ENCODE assay signal across 9 mouse cellular contexts in the genomic region with DNA sequence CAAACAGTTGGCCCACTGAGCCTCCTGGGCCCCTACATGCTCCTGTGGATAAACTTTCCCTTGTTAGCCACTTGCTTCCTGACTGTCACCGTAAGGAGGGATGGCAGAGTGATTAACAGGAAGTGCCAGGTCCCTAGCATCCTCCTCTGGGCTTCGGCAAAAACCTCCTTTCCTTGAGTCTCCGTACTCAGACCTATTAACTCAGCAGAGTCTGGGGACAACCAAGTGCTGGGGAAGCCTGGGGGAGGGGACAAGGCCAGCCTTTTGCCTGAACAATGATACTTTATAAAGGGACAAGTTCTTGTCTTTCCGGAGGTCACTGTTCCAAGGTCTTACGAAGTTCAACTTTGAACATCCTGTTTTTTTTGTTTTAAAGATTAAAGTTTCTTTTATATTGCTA. TPM values are rescaled to one million over a fixed set of nuclear protein-coding genes. Genes with fewer than 3 reads are reported as not detected.
A peak's percentile ranks its signal among the peaks of the same experiment; 100 is the strongest.
DNase-seq lines count a peak whose midpoint lies in the region; ATAC-seq and TF ChIP-seq lines count a peak whose summit lies in the region.
"Had no signal": no experiment of that assay in that cellular context is flagged by ENCODE, and none has a peak within 500 bp of the region (broad histone marks: within the 10 kb centered on the region; RNA-seq: fewer than 3 reads in every experiment).

No protein-coding gene starts in this region.

- 22% methylated on average over 5 of the region's 5 CpGs for WGBS in lung, embryonic 15.5 days
- 27% methylated on average over 5 of the region's 5 CpGs for WGBS in lung, adult 2 months
- WGBS in embryonic facial prominence, embryonic 11.5 days, result 25% methylated on average over 5 of the region's 5 CpGs
- WGBS in liver, embryonic 12.5 days (ENCODE audit: insufficient replicate concordance), result 38% methylated on average over 5 of the region's 5 CpGs

- H3K9me3 ChIP-seq in lung, embryonic 15.5 days, result no peaks in the 10 kb centered on the region
- H3K9me3 ChIP-seq in embryonic facial prominence, embryonic 11.5 days (replicated peaks; ENCODE audit: control insufficient read depth, low read length), result no peaks in the 10 kb centered on the region
- H3K9me3 ChIP-seq in liver, embryonic 12.5 days (replicated peaks), result peaks cover 4% of the 10 kb centered on the region; the same call in 1 of the 2 replicates

- H3K9ac ChIP-seq in lung, embryonic 15.5 days, result no peak overlapping the region
- no peak overlapping the region for H3K9ac ChIP-seq in embryonic facial prominence, embryonic 11.5 days (replicated peaks; ENCODE audit: low read length)
- no peak overlapping the region for H3K9ac ChIP-seq in liver, embryonic 12.5 days

- TF ChIP-seq POLR2A in lung, adult 2 months (IDR thresholded peaks at IDR 0.05; ENCODE audit: borderline replicate concordance, extremely low read depth, low read depth, low read length), result no peak

- peaks cover 24% of the 10 kb centered on the region for H3K4me1 ChIP-seq in lung, embryonic 15.5 days
- peaks cover 7% of the 10 kb centered on the region; the same call in 1 of the 2 replicates for H3K4me1 ChIP-seq in lung, adult 2 months (ENCODE audit: control insufficient read depth, insufficient read depth, low read length)
- peaks cover 4% of the 10 kb centered on the region; the same call in 1 of the 2 replicates for H3K4me1 ChIP-seq in embryonic facial prominence, embryonic 11.5 days (ENCODE audit: control insufficient read depth, insufficient read depth, low read length)
- peaks cover 54% of the 10 kb centered on the region for H3K4me1 ChIP-seq in liver, embryonic 12.5 days

- H3K4me3 ChIP-seq in gastrocnemius, adult 2 months, result no peak overlapping the region
- H3K4me3 ChIP-seq in lung, embryonic 15.5 days, result no peak overlapping the region
- H3K4me3 ChIP-seq in lung, adult 2 months (replicated peaks; ENCODE audit: extremely low read depth, low read depth, low read length), result no peak overlapping the region
- no peak overlapping the region for H3K4me3 ChIP-seq in embryonic facial prominence, embryonic 11.5 days (ENCODE audit: low read depth, low read length)
- H3K4me3 ChIP-seq in liver, embryonic 12.5 days, result no peak overlapping the region

- no peak for DNase-seq in gastrocnemius, adult 2 months
- no peak for DNase-seq in gastrocnemius, postnatal 36 days
- DNase-seq in lung, adult 2 months, result no peak
- DNase-seq in embryonic facial prominence, embryonic 11.5 days (ENCODE audit: low spot score), result peak; percentile 41
- DNase-seq in urinary bladder, postnatal 36 days (ENCODE audit: low spot score in 2 of 2), result no peak
- no peak for DNase-seq in natural killer cell, adult 2 months (ENCODE audit: low spot score in 2 of 2)

- H3K36me3 ChIP-seq in lung, embryonic 15.5 days, result peaks cover 7% of the 10 kb centered on the region; the same call in 1 of the 2 replicates
- no peaks in the 10 kb centered on the region for H3K36me3 ChIP-seq in embryonic facial prominence, embryonic 11.5 days (replicated peaks; ENCODE audit: control insufficient read depth, insufficient read depth, low read depth, low read length)
- H3K36me3 ChIP-seq in liver, embryonic 12.5 days, result peaks cover 9% of the 10 kb centered on the region

- H3K27ac ChIP-seq in gastrocnemius, adult 2 months, result peak overlapping the region; percentile 80
- 0 out of 2 replicates have a peak overlapping the region, but pooled peaks have one; percentile 21 for H3K27ac ChIP-seq in lung, embryonic 15.5 days
- no peak overlapping the region for H3K27ac ChIP-seq in embryonic facial prominence, embryonic 11.5 days (replicated peaks; ENCODE audit: low read depth, low read length)
- H3K27ac ChIP-seq in liver, embryonic 12.5 days, result peak overlapping the region; percentile 27; the same call in 1 of the 2 replicates

- H3K27me3 ChIP-seq in lung, embryonic 15.5 days, result no peaks in the 10 kb centered on the region
- no peaks in the 10 kb centered on the region for H3K27me3 ChIP-seq in embryonic facial prominence, embryonic 11.5 days (ENCODE audit: control insufficient read depth, insufficient read depth, low read length)
- H3K27me3 ChIP-seq in liver, embryonic 12.5 days (replicated peaks), result no peaks in the 10 kb centered on the region

- no peak for TF ChIP-seq CTCF in gastrocnemius, adult 2 months (IDR thresholded peaks at IDR 0.05)
- no peak for TF ChIP-seq CTCF in lung, adult 2 months (IDR thresholded peaks at IDR 0.05; ENCODE audit: insufficient read depth, low read length)

- no peak for ATAC-seq in lung, embryonic 15.5 days (ENCODE audit: borderline replicate concordance, extremely low read depth, low FRiP score, low TSS enrichment)
- no peak for ATAC-seq in embryonic facial prominence, embryonic 11.5 days (replicated peaks; ENCODE audit: insufficient number of reproducible peaks, low FRiP score, low TSS enrichment, low read depth)
- ATAC-seq in liver, embryonic 12.5 days, result no peak
- ATAC-seq: forebrain, embryonic 16.5 days had no signal

- intact Hi-C loops in gastrocnemius, adult 2 months (cut with DNase I), result no loop called here
- intact Hi-C loops in gastrocnemius, postnatal 36 days (cut with DNase I), result loop anchor here (5.0 kb wide), 1 partner anchor 50 kb away; no protein-coding TSS in a partner anchor

- no peak overlapping the region for H3K4me2 ChIP-seq in lung, embryonic 15.5 days
- no peak overlapping the region for H3K4me2 ChIP-seq in embryonic facial prominence, embryonic 11.5 days (ENCODE audit: low read depth, low read length)
- H3K4me2 ChIP-seq in liver, embryonic 12.5 days, result no peak overlapping the region

RNA-seq across cellular contexts. Expression of a gene that starts 54.7 kb away (rescaled TPM):
- total RNA-seq in gastrocnemius, adult 2 months (2021), result 10 to 100 TPM in 1 of 2 experiments, 1 to 10 TPM in 1; 7.9 to 13.2 TPM
- total RNA-seq in gastrocnemius, postnatal 36 days (2021), result 10 to 100 TPM; 10.6 to 10.7 TPM
- 14.2 and 17.7 TPM in 2 replicates for polyA plus RNA-seq in lung, embryonic 15.5 days (2015; fragmentation: Nextera tagmentation; extraction: Ambion mirVana)
- 39.9 and 47.4 TPM in 2 replicates for polyA plus RNA-seq in lung, adult 2 months (2012; rRNA removed)
- 15.9 and 17.9 TPM in 2 replicates for polyA plus RNA-seq in embryonic facial prominence, embryonic 11.5 days (2014; fragmentation: Nextera tagmentation; extraction: Ambion mirVana)
- polyA plus RNA-seq in liver, embryonic 12.5 days (2016; fragmentation: Nextera tagmentation; extraction: Ambion mirVana), result 11.1 and 11.4 TPM in 2 replicates
